Mouse (Mus musculus) limb, embryonic 10.5 days (tissue): ENCODE results near the gene Gm11444. TPM values are rescaled to one million over a fixed set of nuclear protein-coding genes. Genes with fewer than 3 reads are reported as not detected.

ENCODE experiments used
- DNase-seq: peaks from one replicate; pipeline ENCODE4 v3.0.0-alpha.2; 2017; ENCODE audit warnings: low spot score
- H3K27ac ChIP-seq: fragments of 300-500 bp; sonication (generic); 2 replicates; pipeline ENCODE4 v1.5.1; 2016; ENCODE audit warnings: mild to moderate bottlenecking
- H3K27me3 ChIP-seq: fragments of 300-500 bp; sonication (generic); 2 replicates; pipeline ENCODE4 v1.6.1; 2016; ENCODE audit warnings: low read depth, mild to moderate bottlenecking; ENCODE audit not compliant: poor library complexity, severe bottlenecking
- H3K36me3 ChIP-seq: fragments of 300-500 bp; sonication (generic); 2 replicates; pipeline ENCODE4 v1.6.1; 2016; ENCODE audit warnings: mild to moderate bottlenecking, moderate library complexity
- H3K4me1 ChIP-seq: fragments of 300-500 bp; sonication (generic); 2 replicates; pipeline ENCODE4 v1.6.1; 2016
- H3K4me3 ChIP-seq: fragments of 300-500 bp; sonication (generic); 2 replicates; pipeline ENCODE4 v1.5.1; 2016; ENCODE audit warnings: mild to moderate bottlenecking, moderate library complexity
- H3K9me3 ChIP-seq: fragments of 300-500 bp; sonication (generic); replicated peaks from 2 replicates; pipeline ENCODE4 v1.6.1; 2016; ENCODE audit warnings: mild to moderate bottlenecking
- WGBS: fragments of 180-500 bp; shearing (Covaris S2); methylation state at CpG from one replicate; pipeline ENCODE4 v1.1.7; 2016; 5-methylcytosine and 5-hydroxymethylcytosine counted together
- polyA plus RNA-seq: library from polyadenylated mRNA; unstranded; fragments of >200 nt; fragmentation: Nextera tagmentation; extraction: Ambion mirVana; gene quantifications from 2 replicates; pipeline ENCODE4 v1.2.1, GENCODE M21; 2016

Gm11444 gene
- polyA plus RNA-seq, 1 experiment from 2014 or later = not detected

GRCm38 (mm10) chr11:85830901-85831341 is 19.2 kb downstream of the Gm11444 start:
- WGBS = under 1% methylated on average over 17 of the region's 17 CpGs
- H3K4me3 ChIP-seq = peak overlapping the region; percentile 70
- peaks cover 4% of the 10 kb centered on the region for H3K36me3 ChIP-seq
- peak; percentile 73 for DNase-seq
- H3K27ac ChIP-seq = peak overlapping the region; percentile 90
- H3K9me3 ChIP-seq = no peaks in the 10 kb centered on the region
- H3K27me3 ChIP-seq = peaks cover 97% of the 10 kb centered on the region
- peaks cover 87% of the 10 kb centered on the region for H3K4me1 ChIP-seq

GRCm38 (mm10) chr11:85829520-85830440 is 20.4 kb downstream of the Gm11444 start:
- WGBS = 1% methylated on average over 60 of the region's 61 CpGs
- no peaks in the 10 kb centered on the region for H3K9me3 ChIP-seq
- H3K4me3 ChIP-seq = peak overlapping the region; percentile 70
- peak overlapping the region; percentile 90 for H3K27ac ChIP-seq
- peaks cover 93% of the 10 kb centered on the region for H3K4me1 ChIP-seq
- H3K36me3 ChIP-seq = no peaks in the 10 kb centered on the region
- DNase-seq = peak; percentile 75
- peaks cover 97% of the 10 kb centered on the region for H3K27me3 ChIP-seq

GRCm38 (mm10) chr11:85828691-85829519 is 21.2 kb downstream of the Gm11444 start:
- peak overlapping the region; percentile 90 for H3K27ac ChIP-seq
- no peaks in the 10 kb centered on the region for H3K36me3 ChIP-seq
- H3K4me3 ChIP-seq = peak overlapping the region; percentile 70
- no peaks in the 10 kb centered on the region for H3K9me3 ChIP-seq
- peaks cover 95% of the 10 kb centered on the region for H3K4me1 ChIP-seq
- H3K27me3 ChIP-seq = peaks cover 97% of the 10 kb centered on the region
- WGBS = 5% methylated on average over 38 of the region's 38 CpGs
- DNase-seq = peak; percentile 72

- Histone ChIP-seq H3K9me3 (no peaks in the 10 kb centered on the region), H3K36me3 (no peaks in the 10 kb centered on the region), H3K4me1 (peaks cover 100% of the 10 kb centered on the region), H3K27me3 (peaks cover 99% of the 10 kb centered on the region), H3K4me3 (no peak overlapping the region), H3K27ac (peak overlapping the region; percentile 42)
- 6% methylated on average over 9 of the region's 9 CpGs for WGBS
- DNase-seq = no peak
These were observed 22.8 kb downstream of the Gm11444 start for GRCm38 (mm10) chr11:85827342-85827741.

GRCm38 (mm10) chr11:85825823-85826222 is 24.3 kb downstream of the Gm11444 start:
- no peak overlapping the region for H3K4me3 ChIP-seq
- DNase-seq = no peak
- peaks cover 99% of the 10 kb centered on the region for H3K27me3 ChIP-seq
- no peaks in the 10 kb centered on the region for H3K36me3 ChIP-seq
- no peaks in the 10 kb centered on the region for H3K9me3 ChIP-seq
- H3K27ac ChIP-seq = no peak overlapping the region
- 23% methylated on average over 7 of the region's 7 CpGs for WGBS
- peaks cover 94% of the 10 kb centered on the region for H3K4me1 ChIP-seq

- Histone ChIP-seq H3K4me3 (no peak overlapping the region), H3K9me3 (no peaks in the 10 kb centered on the region), H3K36me3 (no peaks in the 10 kb centered on the region), H3K27ac (no peak overlapping the region), H3K27me3 (peaks cover 99% of the 10 kb centered on the region), H3K4me1 (peaks cover 94% of the 10 kb centered on the region)
- WGBS = 77% methylated on average over 10 of the region's 10 CpGs
- no peak for DNase-seq
These were observed 25.1 kb downstream of the Gm11444 start for GRCm38 (mm10) chr11:85825031-85825430.

- H3K27ac ChIP-seq = peak overlapping the region; percentile 5
- H3K36me3 ChIP-seq = no peaks in the 10 kb centered on the region
- no peaks in the 10 kb centered on the region for H3K9me3 ChIP-seq
- peaks cover 99% of the 10 kb centered on the region for H3K27me3 ChIP-seq
- H3K4me1 ChIP-seq = peaks cover 94% of the 10 kb centered on the region
- H3K4me3 ChIP-seq = no peak overlapping the region
- 36% methylated on average over 4 of the region's 4 CpGs for WGBS
- no peak for DNase-seq
These were observed 26.3 kb downstream of the Gm11444 start for GRCm38 (mm10) chr11:85823794-85824193.

GRCm38 (mm10) chr11:85823181-85823580 is 27.0 kb downstream of the Gm11444 start:
- Histone ChIP-seq H3K4me1 (peaks cover 94% of the 10 kb centered on the region), H3K4me3 (no peak overlapping the region), H3K27ac (peak overlapping the region; percentile 20), H3K27me3 (peaks cover 99% of the 10 kb centered on the region), H3K36me3 (no peaks in the 10 kb centered on the region), H3K9me3 (no peaks in the 10 kb centered on the region)
- peak; percentile 91 for DNase-seq
- 9% methylated on average over 6 of the region's 6 CpGs for WGBS

- Histone ChIP-seq H3K36me3 (no peaks in the 10 kb centered on the region), H3K9me3 (no peaks in the 10 kb centered on the region), H3K27ac (0 out of 2 replicates have a peak overlapping the region, but pooled peaks have one; percentile 11), H3K4me1 (peaks cover 94% of the 10 kb centered on the region), H3K27me3 (peaks cover 92% of the 10 kb centered on the region), H3K4me3 (no peak overlapping the region)
- 81% methylated on average over 9 of the region's 9 CpGs for WGBS
- no peak for DNase-seq
These were observed 28.5 kb downstream of the Gm11444 start for GRCm38 (mm10) chr11:85821659-85822058.

- Histone ChIP-seq H3K4me1 (peaks cover 94% of the 10 kb centered on the region), H3K27ac (peak overlapping the region; percentile 47; the same call in 1 of the 2 replicates)
These were observed 29.2 kb downstream of the Gm11444 start for GRCm38 (mm10) chr11:85820959-85821358.

GRCm38 (mm10) chr11:85818401-85818800 is 31.7 kb downstream of the Gm11444 start:
- Histone ChIP-seq H3K36me3 (no peaks in the 10 kb centered on the region), H3K4me3 (no peak overlapping the region), H3K27me3 (peaks cover 69% of the 10 kb centered on the region), H3K27ac (peak overlapping the region; percentile 54), H3K4me1 (peaks cover 93% of the 10 kb centered on the region), H3K9me3 (no peaks in the 10 kb centered on the region)
- no peak for DNase-seq
- WGBS = 32% methylated on average over 3 of the region's 3 CpGs

More at GRCm38 (mm10) chr11:85820959-85821358, 29.2 kb downstream of the Gm11444 start:
- no peaks in the 10 kb centered on the region for H3K36me3 ChIP-seq
- H3K4me3 ChIP-seq = no peak overlapping the region
- peaks cover 86% of the 10 kb centered on the region for H3K27me3 ChIP-seq
- H3K9me3 ChIP-seq = no peaks in the 10 kb centered on the region
- WGBS = 87% methylated on average over 3 of the region's 3 CpGs
- DNase-seq = no peak

- peaks cover 92% of the 10 kb centered on the region for H3K4me1 ChIP-seq
- H3K27me3 ChIP-seq = peaks cover 69% of the 10 kb centered on the region
- WGBS = 12% methylated on average over 5 of the region's 5 CpGs
These were observed 33.7 kb downstream of the Gm11444 start for GRCm38 (mm10) chr11:85816471-85816870.

More at GRCm38 (mm10) chr11:85816471-85816870, 33.7 kb downstream of the Gm11444 start:
- no peaks in the 10 kb centered on the region for H3K9me3 ChIP-seq
- no peak for DNase-seq
- H3K4me3 ChIP-seq = no peak overlapping the region
- peak overlapping the region; percentile 69; the same call in 1 of the 2 replicates for H3K27ac ChIP-seq
- no peaks in the 10 kb centered on the region for H3K36me3 ChIP-seq
